Mouse (Mus musculus): ENCODE measurements around the gene Frmd4b. TPM values are rescaled to one million over a fixed set of nuclear protein-coding genes. Genes with fewer than 3 reads are reported as not detected.

Frmd4b gene
- polyA plus RNA-seq, 1 experiment from 2014 or later: 17.5 TPM

DNA sequence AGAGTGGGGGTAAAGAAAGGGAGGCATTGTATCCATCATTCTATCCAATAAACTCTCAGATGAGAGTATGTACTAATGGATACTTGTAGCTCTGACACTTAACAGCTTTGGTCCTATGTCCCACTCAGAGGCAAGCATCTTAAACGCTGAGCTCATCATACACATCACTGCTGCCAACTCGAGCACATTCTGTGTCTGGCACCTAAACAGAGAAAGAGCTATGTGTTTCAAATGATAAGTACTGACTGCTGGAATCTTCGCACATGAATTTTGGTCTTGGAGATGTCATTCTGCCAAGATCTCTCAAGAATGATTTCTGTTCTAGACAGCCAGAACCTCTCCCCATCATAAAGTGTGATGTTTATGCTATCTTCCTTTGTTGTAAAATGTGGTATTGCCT is 284.0 kb downstream of the Frmd4b start:
- ATAC-seq (ENCODE audit: low read depth): no peak
- no peak overlapping the region for H3K27ac ChIP-seq (replicated peaks; ENCODE audit: low read depth, low read length)
- 87% methylated on average over 3 of the region's 3 CpGs for WGBS

DNA sequence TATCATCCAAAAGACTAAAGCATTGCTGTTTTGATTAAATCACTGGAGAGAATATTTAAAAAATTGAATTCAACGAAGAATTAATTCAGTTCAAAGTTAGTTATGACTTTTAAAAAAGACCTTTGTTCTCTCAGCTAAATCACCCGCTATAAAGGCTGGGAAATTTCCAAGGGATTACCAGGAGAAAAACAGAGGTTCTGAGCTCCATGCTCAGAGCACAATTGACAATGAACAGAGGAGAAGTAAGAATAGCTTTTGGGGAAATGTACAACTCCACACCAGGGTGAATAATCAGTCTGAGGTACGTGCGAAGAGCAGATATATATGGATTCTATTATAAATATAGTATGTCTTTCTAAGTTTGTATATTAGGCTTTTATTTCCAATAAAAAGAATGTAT is 293.4 kb downstream of the Frmd4b start:
- Histone ChIP-seq H3K4me3 (ENCODE audit: low read depth, low read length) (no peak overlapping the region), H3K9me3 (ENCODE audit: control insufficient read depth, low read length) (no peaks in the 10 kb centered on the region), H3K36me3 (ENCODE audit: control insufficient read depth, insufficient read depth, low read length) (no peaks in the 10 kb centered on the region), H3K4me1 (ENCODE audit: control insufficient read depth, insufficient read depth, low read length) (no peaks in the 10 kb centered on the region), H3K27me3 (replicated peaks; ENCODE audit: control insufficient read depth, insufficient read depth, low read length) (no peaks in the 10 kb centered on the region), H3K27ac (replicated peaks; ENCODE audit: low read depth, low read length) (no peak overlapping the region), H3K4me2 (ENCODE audit: low read depth, low read length) (no peak overlapping the region), H3K9ac (ENCODE audit: low read depth, low read length) (no peak overlapping the region)
- ATAC-seq (ENCODE audit: low read depth): no peak
- WGBS: 67% methylated on average over 4 of the region's 4 CpGs
- DNase-seq (ENCODE audit: low spot score): no peak

More for the DNA sequence above, 284.0 kb downstream of the Frmd4b start:
- DNase-seq (ENCODE audit: low spot score): no peak
- H3K4me2 ChIP-seq (ENCODE audit: low read depth, low read length): no peak overlapping the region
- no peaks in the 10 kb centered on the region for H3K9me3 ChIP-seq (ENCODE audit: control insufficient read depth, low read length)
- no peak overlapping the region for H3K9ac ChIP-seq (ENCODE audit: low read depth, low read length)
- no peaks in the 10 kb centered on the region for H3K36me3 ChIP-seq (ENCODE audit: control insufficient read depth, insufficient read depth, low read length)
- H3K4me3 ChIP-seq (ENCODE audit: low read depth, low read length): no peak overlapping the region
- no peaks in the 10 kb centered on the region for H3K4me1 ChIP-seq (ENCODE audit: control insufficient read depth, insufficient read depth, low read length)
- H3K27me3 ChIP-seq (replicated peaks; ENCODE audit: control insufficient read depth, insufficient read depth, low read length): no peaks in the 10 kb centered on the region

DNA sequence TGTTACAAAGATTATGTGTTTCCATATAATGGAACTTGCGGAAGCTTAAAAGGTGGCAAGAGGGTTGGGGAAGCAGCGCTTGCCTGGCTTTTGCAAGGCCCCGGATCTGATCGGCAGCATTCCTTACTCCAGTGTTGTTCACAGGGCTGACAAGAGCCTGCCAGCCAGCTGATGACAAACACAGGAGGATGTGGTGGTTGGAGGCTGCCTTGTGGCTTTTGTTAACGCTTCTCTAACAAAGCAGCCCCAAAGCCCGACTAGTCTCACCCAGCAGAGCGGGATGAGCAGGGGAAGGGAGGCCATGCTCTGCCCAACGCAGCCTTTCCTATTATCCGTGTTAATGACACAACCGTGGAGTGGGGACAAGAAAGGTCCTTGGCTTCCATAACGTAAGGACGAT is 295.2 kb downstream of the Frmd4b start:
- Histone ChIP-seq H3K27me3 (replicated peaks; ENCODE audit: control insufficient read depth, insufficient read depth, low read length) (no peaks in the 10 kb centered on the region), H3K36me3 (ENCODE audit: control insufficient read depth, insufficient read depth, low read length) (no peaks in the 10 kb centered on the region), H3K9ac (ENCODE audit: low read depth, low read length) (no peak overlapping the region), H3K4me2 (ENCODE audit: low read depth, low read length) (no peak overlapping the region), H3K27ac (replicated peaks; ENCODE audit: low read depth, low read length) (no peak overlapping the region), H3K9me3 (ENCODE audit: control insufficient read depth, low read length) (no peaks in the 10 kb centered on the region), H3K4me3 (ENCODE audit: low read depth, low read length) (no peak overlapping the region), H3K4me1 (ENCODE audit: control insufficient read depth, insufficient read depth, low read length) (no peaks in the 10 kb centered on the region)
- DNase-seq (ENCODE audit: low spot score): no peak
- no peak for ATAC-seq (ENCODE audit: low read depth)
- 78% methylated on average over 12 of the region's 12 CpGs for WGBS

DNA sequence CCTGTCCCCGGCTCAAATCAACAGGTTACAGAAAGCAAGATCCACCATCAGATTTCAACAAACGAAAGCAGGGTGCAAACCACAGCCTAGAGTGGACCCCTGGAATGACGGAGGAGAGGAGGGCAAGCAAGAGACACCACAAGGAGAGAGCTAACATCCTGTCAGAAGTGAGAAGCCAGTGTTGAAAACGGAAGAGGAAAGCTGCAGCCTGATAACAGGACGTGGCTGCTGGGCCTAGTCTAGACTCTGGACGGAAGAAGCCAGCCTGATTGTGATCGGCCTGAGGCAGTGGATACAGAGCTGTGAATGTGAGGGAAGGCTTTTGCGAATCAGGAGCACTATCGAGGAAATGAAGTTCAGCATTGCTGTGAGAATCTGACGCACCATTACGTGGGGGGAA is 296.2 kb downstream of the Frmd4b start:
- no peaks in the 10 kb centered on the region for H3K27me3 ChIP-seq (replicated peaks; ENCODE audit: control insufficient read depth, insufficient read depth, low read length)

DNA sequence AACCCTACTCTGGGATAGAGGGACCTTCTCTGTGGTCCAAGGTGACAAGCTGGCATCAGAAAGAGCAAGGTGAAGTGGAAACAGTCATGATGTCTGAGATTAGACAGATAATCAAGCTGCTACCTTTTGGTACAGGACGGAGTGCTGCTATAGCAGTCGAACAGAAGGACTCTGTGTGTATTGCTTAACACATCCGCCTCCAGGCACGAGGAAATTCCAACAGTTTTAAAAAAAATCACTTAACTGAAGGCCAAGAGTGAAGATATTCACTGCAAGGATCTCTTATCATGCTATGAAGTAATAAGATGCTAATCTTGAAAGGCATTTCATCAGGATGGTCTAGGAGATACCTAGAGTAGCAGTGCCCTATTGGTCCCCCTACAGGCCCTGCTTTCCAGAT is 298.3 kb downstream of the Frmd4b start:
- Histone ChIP-seq H3K4me2 (ENCODE audit: low read depth, low read length) (no peak overlapping the region), H3K4me1 (ENCODE audit: control insufficient read depth, insufficient read depth, low read length) (no peaks in the 10 kb centered on the region), H3K36me3 (ENCODE audit: control insufficient read depth, insufficient read depth, low read length) (no peaks in the 10 kb centered on the region), H3K27me3 (replicated peaks; ENCODE audit: control insufficient read depth, insufficient read depth, low read length) (no peaks in the 10 kb centered on the region), H3K4me3 (ENCODE audit: low read depth, low read length) (no peak overlapping the region), H3K9me3 (ENCODE audit: control insufficient read depth, low read length) (no peaks in the 10 kb centered on the region), H3K9ac (ENCODE audit: low read depth, low read length) (no peak overlapping the region), H3K27ac (replicated peaks; ENCODE audit: low read depth, low read length) (no peak overlapping the region)
- 63% methylated on average over 4 of the region's 4 CpGs for WGBS
- no peak for ATAC-seq (ENCODE audit: low read depth)
- no peak for DNase-seq (ENCODE audit: low spot score)

More for the DNA sequence above, 296.2 kb downstream of the Frmd4b start:
- ATAC-seq (ENCODE audit: low read depth) (no peak), DNase-seq (ENCODE audit: low spot score) (no peak)
- 59% methylated on average over 11 of the region's 11 CpGs for WGBS
- H3K4me2 ChIP-seq (ENCODE audit: low read depth, low read length): no peak overlapping the region
- no peak overlapping the region for H3K4me3 ChIP-seq (ENCODE audit: low read depth, low read length)
- no peaks in the 10 kb centered on the region for H3K4me1 ChIP-seq (ENCODE audit: control insufficient read depth, insufficient read depth, low read length)
- H3K36me3 ChIP-seq (ENCODE audit: control insufficient read depth, insufficient read depth, low read length): no peaks in the 10 kb centered on the region
- no peak overlapping the region for H3K9ac ChIP-seq (ENCODE audit: low read depth, low read length)
- no peak overlapping the region for H3K27ac ChIP-seq (replicated peaks; ENCODE audit: low read depth, low read length)
- no peaks in the 10 kb centered on the region for H3K9me3 ChIP-seq (ENCODE audit: control insufficient read depth, low read length)

DNA sequence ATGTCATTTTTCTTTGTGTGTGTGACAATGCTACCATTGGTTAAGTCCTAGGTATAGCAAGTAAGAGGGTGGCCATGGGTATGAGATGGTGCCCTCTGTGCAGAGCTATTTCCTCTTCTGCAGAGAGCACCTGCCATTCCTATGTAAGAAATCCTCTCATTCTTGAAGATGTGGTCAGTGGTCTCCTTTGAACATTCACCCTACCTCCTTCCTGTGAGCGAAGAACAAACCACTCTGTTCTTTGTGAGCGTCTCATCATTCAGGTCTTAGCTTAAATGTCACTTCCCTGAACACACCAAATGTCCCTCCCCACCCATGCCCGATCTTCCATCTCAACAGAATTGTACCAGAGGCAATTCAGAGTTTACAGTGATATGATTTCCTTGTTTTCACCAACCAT is 299.4 kb downstream of the Frmd4b start:
- Histone ChIP-seq H3K9ac (ENCODE audit: low read depth, low read length) (no peak overlapping the region), H3K27ac (replicated peaks; ENCODE audit: low read depth, low read length) (no peak overlapping the region), H3K4me1 (ENCODE audit: control insufficient read depth, insufficient read depth, low read length) (no peaks in the 10 kb centered on the region), H3K27me3 (replicated peaks; ENCODE audit: control insufficient read depth, insufficient read depth, low read length) (no peaks in the 10 kb centered on the region), H3K4me3 (ENCODE audit: low read depth, low read length) (no peak overlapping the region), H3K9me3 (ENCODE audit: control insufficient read depth, low read length) (no peaks in the 10 kb centered on the region), H3K36me3 (ENCODE audit: control insufficient read depth, insufficient read depth, low read length) (no peaks in the 10 kb centered on the region), H3K4me2 (ENCODE audit: low read depth, low read length) (no peak overlapping the region)
- 87% methylated on average over 3 of the region's 3 CpGs for WGBS
- DNase-seq (ENCODE audit: low spot score): no peak
- ATAC-seq (ENCODE audit: low read depth): no peak

DNA sequence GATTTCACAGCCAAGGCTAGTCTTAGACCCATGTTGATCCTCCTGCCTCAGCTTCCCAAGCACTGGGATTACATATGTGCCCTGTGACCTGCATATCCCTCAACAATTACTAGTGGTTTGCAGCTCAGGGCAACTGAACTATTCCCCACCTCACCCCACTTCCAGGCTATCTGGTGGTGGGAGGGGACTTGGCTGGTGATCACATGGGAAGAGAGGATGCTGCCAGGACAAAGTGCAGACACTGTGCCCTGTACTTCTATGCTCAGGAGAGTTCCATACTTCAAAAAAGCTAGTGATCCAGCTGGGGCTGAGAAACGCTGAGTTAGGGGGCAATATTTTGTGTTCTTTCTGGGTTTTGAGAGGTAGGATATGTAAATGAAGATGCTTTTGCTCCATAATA is 300.6 kb downstream of the Frmd4b start:
- Histone ChIP-seq H3K4me2 (ENCODE audit: low read depth, low read length) (no peak overlapping the region), H3K9ac (ENCODE audit: low read depth, low read length) (no peak overlapping the region), H3K4me3 (ENCODE audit: low read depth, low read length) (no peak overlapping the region), H3K27ac (replicated peaks; ENCODE audit: low read depth, low read length) (no peak overlapping the region), H3K27me3 (replicated peaks; ENCODE audit: control insufficient read depth, insufficient read depth, low read length) (no peaks in the 10 kb centered on the region), H3K9me3 (ENCODE audit: control insufficient read depth, low read length) (no peaks in the 10 kb centered on the region), H3K4me1 (ENCODE audit: control insufficient read depth, insufficient read depth, low read length) (no peaks in the 10 kb centered on the region), H3K36me3 (ENCODE audit: control insufficient read depth, insufficient read depth, low read length) (no peaks in the 10 kb centered on the region)
- ATAC-seq (ENCODE audit: low read depth) (no peak), DNase-seq (ENCODE audit: low spot score) (no peak)
- 74% methylated on average over 1 of the region's 1 CpGs for WGBS

DNA sequence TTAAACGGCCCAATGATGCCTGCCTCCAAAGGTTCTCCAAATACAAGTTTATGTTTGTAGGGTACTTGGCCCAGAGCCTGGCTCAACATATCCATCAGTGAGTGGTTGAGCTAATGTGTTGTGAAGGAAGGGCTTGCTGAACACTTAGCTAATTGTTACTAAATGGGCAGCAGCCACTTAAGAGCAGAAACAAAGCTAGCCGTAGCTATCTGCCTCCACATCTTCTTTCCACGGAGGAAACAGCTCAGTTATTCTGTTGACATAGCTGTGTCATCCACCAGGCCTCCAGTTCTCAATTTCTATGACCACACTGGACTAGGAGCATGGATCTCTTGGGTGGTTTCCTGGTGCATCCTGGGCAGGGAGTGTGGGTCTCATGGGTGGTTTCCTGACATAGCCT is 302.0 kb downstream of the Frmd4b start:
- peaks cover 8% of the 10 kb centered on the region; the same call in 1 of the 2 replicates for H3K4me1 ChIP-seq (ENCODE audit: control insufficient read depth, insufficient read depth, low read length)
- H3K9ac ChIP-seq (ENCODE audit: low read depth, low read length): no peak overlapping the region
- ATAC-seq (ENCODE audit: low read depth) (no peak), DNase-seq (ENCODE audit: low spot score) (no peak)
- no peaks in the 10 kb centered on the region for H3K27me3 ChIP-seq (replicated peaks; ENCODE audit: control insufficient read depth, insufficient read depth, low read length)
- no peak overlapping the region for H3K4me3 ChIP-seq (ENCODE audit: low read depth, low read length)
- no peak overlapping the region for H3K27ac ChIP-seq (replicated peaks; ENCODE audit: low read depth, low read length)
- H3K36me3 ChIP-seq (ENCODE audit: control insufficient read depth, insufficient read depth, low read length): no peaks in the 10 kb centered on the region
- no peaks in the 10 kb centered on the region for H3K9me3 ChIP-seq (ENCODE audit: control insufficient read depth, low read length)
- 50% methylated on average over 3 of the region's 3 CpGs for WGBS
- no peak overlapping the region for H3K4me2 ChIP-seq (ENCODE audit: low read depth, low read length)

DNA sequence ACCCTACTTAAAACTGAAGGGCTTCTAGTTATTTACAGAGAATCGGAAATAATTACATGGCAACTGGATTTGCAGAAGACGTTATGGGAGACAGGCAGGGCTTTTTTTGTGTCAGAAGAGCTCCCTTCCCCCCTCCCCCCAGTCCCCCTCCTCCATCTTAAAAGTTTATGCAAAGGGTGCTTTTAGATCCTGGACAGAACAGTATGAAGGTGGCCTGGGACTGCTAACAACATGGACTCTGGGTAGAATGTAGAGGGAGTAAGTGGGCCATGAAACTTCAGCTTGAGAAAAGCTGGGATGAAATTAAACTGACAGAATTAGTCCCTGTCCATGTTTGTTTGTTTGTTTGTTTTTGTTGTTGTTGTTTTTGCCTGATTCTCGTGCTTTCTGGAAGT is 304.8 kb downstream of the Frmd4b start:
- WGBS: 8% methylated on average over 3 of the region's 3 CpGs
- peak; percentile 46; the same call in 1 of the 2 replicates for ATAC-seq (ENCODE audit: low read depth)
- DNase-seq (ENCODE audit: low spot score): no peak
- H3K4me3 ChIP-seq (ENCODE audit: low read depth, low read length): peak overlapping the region; percentile 39
- peaks cover 8% of the 10 kb centered on the region; the same call in 1 of the 2 replicates for H3K4me1 ChIP-seq (ENCODE audit: control insufficient read depth, insufficient read depth, low read length)
- 0 out of 2 replicates have a peak overlapping the region, but pooled peaks have one; percentile 44 for H3K27ac ChIP-seq (replicated peaks; ENCODE audit: low read depth, low read length)
- no peaks in the 10 kb centered on the region for H3K36me3 ChIP-seq (ENCODE audit: control insufficient read depth, insufficient read depth, low read length)
- H3K27me3 ChIP-seq (replicated peaks; ENCODE audit: control insufficient read depth, insufficient read depth, low read length): no peaks in the 10 kb centered on the region
- H3K9ac ChIP-seq (ENCODE audit: low read depth, low read length): peak overlapping the region; percentile 56; the same call in 1 of the 2 replicates
- H3K4me2 ChIP-seq (ENCODE audit: low read depth, low read length): peak overlapping the region; percentile 82
- H3K9me3 ChIP-seq (ENCODE audit: control insufficient read depth, low read length): no peaks in the 10 kb centered on the region

All from embryonic facial prominence, embryonic 14.5 days (tissue).